In the genomic region with DNA sequence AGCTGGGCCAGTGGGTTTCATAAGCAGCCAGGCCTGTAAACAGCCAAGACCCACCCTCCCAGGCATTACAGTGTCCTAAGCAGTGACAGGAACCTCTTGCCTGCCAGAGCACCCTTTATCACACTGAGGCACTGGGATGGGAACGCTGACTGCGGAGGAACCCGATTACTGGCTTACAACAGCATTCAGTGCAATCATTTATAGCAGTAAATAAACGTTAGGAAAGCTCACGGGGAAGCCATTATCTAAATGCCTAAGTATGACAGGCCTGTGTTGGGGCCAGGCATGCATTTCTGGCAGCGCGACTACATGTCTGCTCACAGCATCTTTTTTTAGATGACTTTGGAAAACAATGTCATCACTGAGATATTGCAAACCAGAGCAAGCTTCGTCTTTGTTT, we compare ENCODE assay signal across 14 mouse cellular contexts. TPM values are rescaled to one million over a fixed set of nuclear protein-coding genes. Genes with fewer than 3 reads are reported as not detected.
DNase-seq lines count a peak whose midpoint lies in the region; ATAC-seq lines count a peak whose summit lies in the region.
"Had no signal": no experiment of that assay in that cellular context is flagged by ENCODE, and none has a peak within 500 bp of the region (broad histone marks: within the 10 kb centered on the region; RNA-seq: fewer than 3 reads in every experiment).

No protein-coding gene starts in this region.

- no peaks in the 10 kb centered on the region for H3K9me3 ChIP-seq in lung, embryonic 16.5 days (ENCODE audit: control insufficient read depth, low read length)
- no peaks in the 10 kb centered on the region for H3K9me3 ChIP-seq in heart, embryonic 12.5 days (replicated peaks)

- no peaks in the 10 kb centered on the region for H3K27me3 ChIP-seq in lung, embryonic 16.5 days (ENCODE audit: control insufficient read depth, insufficient read depth, low read depth, low read length)
- H3K27me3 ChIP-seq in heart, embryonic 12.5 days (replicated peaks): no peaks in the 10 kb centered on the region

- H3K27ac ChIP-seq in lung, embryonic 16.5 days (ENCODE audit: low read length): peak overlapping the region; percentile 65
- peak overlapping the region; percentile 78 for H3K27ac ChIP-seq in heart, embryonic 12.5 days (ENCODE audit: poor library complexity, severe bottlenecking)

- peaks cover 8% of the 10 kb centered on the region for H3K4me1 ChIP-seq in lung, embryonic 16.5 days (replicated peaks; ENCODE audit: control insufficient read depth, insufficient read depth, low read length)
- peaks cover 31% of the 10 kb centered on the region for H3K4me1 ChIP-seq in heart, embryonic 12.5 days (replicated peaks)

- peak; percentile 5 for DNase-seq in gastrocnemius, adult 18-20 months (ENCODE audit: low spot score)
- DNase-seq in gastrocnemius, postnatal 10 days: no peak
- no peak for DNase-seq in lung, postnatal 25 days (ENCODE audit: low spot score)
- DNase-seq in lung, postnatal 4 days: peak; percentile 12 to 74
- DNase-seq in cerebellum, adult 8-10 months: no peak
- DNase-seq in right cerebral cortex, postnatal 36 days (ENCODE audit: low spot score in 2 of 2): no peak
- DNase-seq: adrenal gland, postnatal 25 days; cerebellum, adult 9-10 months; gastrocnemius, postnatal 25 days; kidney, adult 9 months; liver, postnatal 0 days had no signal

- no peak overlapping the region for H3K4me2 ChIP-seq in lung, embryonic 16.5 days (ENCODE audit: low read depth, low read length)
- 0 out of 2 replicates have a peak overlapping the region, but pooled peaks have one; percentile 7 for H3K4me2 ChIP-seq in heart, embryonic 12.5 days

- no peak overlapping the region for H3K4me3 ChIP-seq in lung, embryonic 16.5 days (ENCODE audit: low read length)
- H3K4me3 ChIP-seq in heart, embryonic 12.5 days: no peak overlapping the region

- WGBS in lung, embryonic 16.5 days: 33% methylated on average over 8 of the region's 8 CpGs
- whole genome bisulfite sequencing in heart, embryonic 12.5 days: 15% methylated on average over 8 of the region's 8 CpGs

- ATAC-seq in lung, embryonic 16.5 days (ENCODE audit: low read depth): peak; percentile 88
- ATAC-seq in heart, embryonic 12.5 days (ENCODE audit: insufficient number of reproducible peaks, low FRiP score): no peak
- ATAC-seq: liver, postnatal 0 days had no signal

- H3K36me3 ChIP-seq in lung, embryonic 16.5 days (ENCODE audit: control insufficient read depth, insufficient read depth, low read length): no peaks in the 10 kb centered on the region
- no peaks in the 10 kb centered on the region for H3K36me3 ChIP-seq in heart, embryonic 12.5 days

- no peak overlapping the region for H3K9ac ChIP-seq in lung, embryonic 16.5 days (ENCODE audit: low read length)
- no peak overlapping the region for H3K9ac ChIP-seq in heart, embryonic 12.5 days
- H3K9ac ChIP-seq: liver, postnatal 0 days had no signal

RNA-seq across cellular contexts. Expression of gene Nckap5, which starts 28.9 kb away (rescaled TPM):
- total RNA-seq in gastrocnemius, adult 18-20 months (2021): under 1 TPM; 0.87 to 0.97 TPM
- total RNA-seq in gastrocnemius, postnatal 10 days (2021): 1 to 10 TPM; 2.5 to 3.9 TPM
- polyA plus RNA-seq in lung, embryonic 16.5 days (2015; fragmentation: Nextera tagmentation; extraction: Ambion mirVana): 45.0 and 49.6 TPM in 2 replicates
- polyA plus RNA-seq in heart, embryonic 12.5 days (2016; fragmentation: Nextera tagmentation; extraction: Ambion mirVana): 3.1 and 3.8 TPM in 2 replicates
- polyA plus RNA-seq: C2C12 had no signal

Comparison
In these comparisons a context has a peak if more than half of its experiments do, and no peak if none do; other contexts are left out.
1. DNase-seq: peak in gastrocnemius, adult 18-20 months (single experiment) and lung, postnatal 4 days (2 of 2); none in gastrocnemius, postnatal 10 days (single experiment), lung, postnatal 25 days (single experiment), cerebellum, adult 8-10 months (single experiment) and right cerebral cortex, postnatal 36 days (0 of 2).